Mouse (Mus musculus) CH12.LX (cell line): ENCODE results near the gene Mettl23. TPM values are rescaled to one million over a fixed set of nuclear protein-coding genes. Genes with fewer than 3 reads are reported as not detected.
"Not testable (repeated sequence)": the region's sequence is repeated elsewhere in the genome, so short reads cannot be mapped to it uniquely, and the experiment has no call there.

ENCODE experiments used
- DNase-seq: peaks from one replicate; pipeline ENCODE4 v3.0.0-alpha.2; 2013; ENCODE audit errors: extremely low read depth
- H3K27ac ChIP-seq: 2 replicates; pipeline ENCODE4 v1.5.1; 2012; ENCODE audit warnings: low read depth, mild to moderate bottlenecking, control low read depth, moderate library complexity; ENCODE audit not compliant: insufficient read depth
- H3K27me3 ChIP-seq: replicated peaks from 2 replicates; pipeline ENCODE3; 2012; ENCODE audit warnings: inconsistent platforms
- H3K36me3 ChIP-seq, 2 experiments: replicated peaks in 1 of 2; 2 replicates each; pipeline versions ENCODE3 to v1.6.1; 2012; ENCODE audit warnings: inconsistent platforms in 1 of 2, low read length in 1 of 2, mild to moderate bottlenecking in 1 of 2, mixed read lengths in 1 of 2, moderate library complexity in 1 of 2; ENCODE audit not compliant: control insufficient read depth in 1 of 2, insufficient read depth in 1 of 2
- H3K4me1 ChIP-seq, 2 experiments: 2 replicates each; pipeline ENCODE4 v1.6.1; 2012; ENCODE audit warnings: inconsistent platforms in 1 of 2, moderate library complexity in 1 of 2; ENCODE audit not compliant: insufficient read depth in 2 of 2, control insufficient read depth in 1 of 2
- H3K4me2 ChIP-seq: 2 replicates; pipeline ENCODE4 v1.6.1; 2012; ENCODE audit warnings: low read depth, mild to moderate bottlenecking, control low read depth; ENCODE audit not compliant: poor library complexity, insufficient read depth, severe bottlenecking
- H3K4me3 ChIP-seq, 3 experiments: fragments of 150-350 bp in 1 of 3; sonication (generic) in 1 of 3; replicated peaks in 1 of 3; 2 replicates each; pipeline versions ENCODE3 to v1.5.1; 2011 to 2012; ENCODE audit warnings: low read depth in 2 of 3, low read length in 2 of 3, mild to moderate bottlenecking in 2 of 3, moderate library complexity in 2 of 3, control low read depth in 1 of 3, improper control_type of control experiment in 1 of 3, inconsistent platforms in 1 of 3, mixed read lengths in 1 of 3; ENCODE audit not compliant: poor library complexity in 1 of 3
- H3K79me2 ChIP-seq: replicated peaks from 2 replicates; pipeline ENCODE4 v1.6.1; 2012; ENCODE audit warnings: mild to moderate bottlenecking, moderate library complexity; ENCODE audit not compliant: control insufficient read depth, poor library complexity, insufficient read depth, severe bottlenecking; ENCODE audit errors: extremely low read depth
- H3K9ac ChIP-seq: 2 replicates; pipeline ENCODE4 v1.6.1; 2012; ENCODE audit warnings: low read depth, mild to moderate bottlenecking, control low read depth, moderate library complexity; ENCODE audit not compliant: insufficient read depth
- H3K9me3 ChIP-seq: replicated peaks from 2 replicates; pipeline ENCODE3; 2012; ENCODE audit warnings: low read length, inconsistent platforms, mixed read lengths
- CHD1 ChIP-seq: IDR thresholded peaks from 2 replicates; pipeline ENCODE4 v1.6.1; 2012; ENCODE audit warnings: low read depth, low read length, improper control_type of control experiment, inconsistent platforms
- CHD2 ChIP-seq: IDR thresholded peaks from 2 replicates; pipeline ENCODE4 v1.6.1; 2011; ENCODE audit warnings: low read length, improper control_type of control experiment
- CTCF ChIP-seq, 2 experiments: IDR thresholded peaks in 1 of 2; conservative IDR thresholded peaks in 1 of 2; 2 replicates each; pipeline ENCODE4 v1.5.1; 2011 to 2012; ENCODE audit warnings: low read depth in 2 of 2, low read length in 2 of 2, improper control_type of control experiment in 1 of 2, inconsistent platforms in 1 of 2, mild to moderate bottlenecking in 1 of 2, moderate library complexity in 1 of 2
- EP300 ChIP-seq: IDR thresholded peaks from 2 replicates; pipeline ENCODE4 v1.6.1; 2011; ENCODE audit warnings: low read length, improper control_type of control experiment
- ETS1 ChIP-seq: conservative IDR thresholded peaks from 2 replicates; pipeline ENCODE4 v1.6.1; 2012; ENCODE audit warnings: low read depth, mild to moderate bottlenecking, inconsistent platforms, low read length, improper control_type of control experiment, moderate library complexity
- GABPA ChIP-seq: IDR thresholded peaks from 2 replicates; pipeline ENCODE4 v1.6.1; 2012; ENCODE audit warnings: low read depth, low read length, improper control_type of control experiment, inconsistent platforms; ENCODE audit not compliant: insufficient replicate concordance
- HCFC1 ChIP-seq: IDR thresholded peaks from 2 replicates; pipeline ENCODE4 v1.6.1; 2012; ENCODE audit warnings: low read depth, mild to moderate bottlenecking, inconsistent platforms, low read length, improper control_type of control experiment
- JUN ChIP-seq: IDR thresholded peaks from 2 replicates; pipeline ENCODE4 v1.6.1; 2011; ENCODE audit warnings: low read depth, mild to moderate bottlenecking, low read length, improper control_type of control experiment, moderate library complexity; ENCODE audit not compliant: insufficient read depth
- JUND ChIP-seq: conservative IDR thresholded peaks from 2 replicates; pipeline ENCODE4 v1.6.1; 2011; ENCODE audit warnings: low read depth, low read length, improper control_type of control experiment
- MAZ ChIP-seq: IDR thresholded peaks from 2 replicates; pipeline ENCODE4 v1.6.1; 2012; ENCODE audit warnings: low read depth, mild to moderate bottlenecking, inconsistent platforms, low read length, improper control_type of control experiment, moderate library complexity
- NELFE ChIP-seq: IDR thresholded peaks from 2 replicates; pipeline ENCODE4 v1.6.1; 2011; ENCODE audit warnings: low read depth, low read length, improper control_type of control experiment
- POLR2A ChIP-seq: IDR thresholded peaks from 2 replicates; pipeline ENCODE4 v1.6.1; 2011; ENCODE audit warnings: low read depth, mild to moderate bottlenecking, improper control_type of control experiment, low read length
- RAD21 ChIP-seq: IDR thresholded peaks from 2 replicates; pipeline ENCODE4 v1.6.1; 2011; ENCODE audit warnings: low read depth, mild to moderate bottlenecking, low read length, improper control_type of control experiment, moderate library complexity
- RCOR1 ChIP-seq: conservative IDR thresholded peaks from 2 replicates; pipeline ENCODE4 v1.6.1; 2012; ENCODE audit warnings: low read depth, mild to moderate bottlenecking, inconsistent platforms, low read length, improper control_type of control experiment
- SIN3A ChIP-seq: IDR thresholded peaks from 2 replicates; pipeline ENCODE4 v1.6.1; 2012; ENCODE audit warnings: low read length, improper control_type of control experiment, inconsistent platforms
- SMC3 ChIP-seq: IDR thresholded peaks from 2 replicates; pipeline ENCODE4 v1.6.1; 2011; ENCODE audit warnings: low read depth, low read length, improper control_type of control experiment
- TCF12 ChIP-seq: IDR thresholded peaks from 2 replicates; pipeline ENCODE4 v1.6.1; 2014; ENCODE audit warnings: low read depth, mild to moderate bottlenecking, inconsistent platforms, low read length, improper control_type of control experiment
- UBTF ChIP-seq: IDR thresholded peaks from 2 replicates; pipeline ENCODE4 v1.6.1; 2012; ENCODE audit warnings: low read depth, mild to moderate bottlenecking, inconsistent platforms, low read length, improper control_type of control experiment, moderate library complexity
- USF1 ChIP-seq: IDR thresholded peaks from 2 replicates; pipeline ENCODE4 v1.6.1; 2014; ENCODE audit warnings: low read depth, mild to moderate bottlenecking, inconsistent platforms, low read length, improper control_type of control experiment
- USF2 ChIP-seq: conservative IDR thresholded peaks from 2 replicates; pipeline ENCODE4 v1.6.1; 2011; ENCODE audit warnings: low read depth, low read length, improper control_type of control experiment
- ZNF384 ChIP-seq: IDR thresholded peaks from 2 replicates; pipeline ENCODE4 v1.6.1; 2012; ENCODE audit warnings: low read depth, low read length, improper control_type of control experiment, inconsistent platforms
- dilution Hi-C: fragments of 300-500 bp; cut with MboI; formaldehyde crosslinking; loops from 2 replicates; pipeline ENCODE4 v1.14.3; 2020; ENCODE audit warnings: low sequenced_read_pairs; ENCODE audit not compliant: extremely low pct_unique_long_range_greater_than_20kb, extremely low pct_ligation_motif_present
- in situ Hi-C: fragments of 300-500 bp; cut with MboI; formaldehyde crosslinking; loops from 3 replicates; pipeline ENCODE4 v1.14.3; 2019; ENCODE audit warnings: low sequenced_read_pairs, low pct_ligation_motif_present, low pct_unique_long_range_greater_than_20kb, mixed read lengths
- polyA plus RNA-seq: library from polyadenylated mRNA; unstranded; fragments of >175 nt; gene quantifications from 2 replicates; pipeline ENCODE4 v1.2.1, GENCODE M21; 2012; ENCODE audit warnings: low read depth; ENCODE audit not compliant: insufficient read length
- total RNA-seq, 2 experiments: library from RNA; depleted of rRNA; stranded (reverse); fragments of 300-350 nt in 1 of 2; fragments of >200 nt in 1 of 2; gene quantifications; 2 replicates each; pipeline ENCODE4 v1.2.3; 2012 to 2014

Gene Mettl23
- total and polyA plus RNA-seq, 3 experiments = 44.5 to 64.9 (median 63.7) TPM

- Histone ChIP-seq H3K4me3 (no peak overlapping the region), H3K4me1 (0 out of 4 replicates have a peak, but pooled peaks cover 0 to 2% of the 10 kb centered on the region in 2 experiments), H3K36me3 (no peaks in the 10 kb centered on the region), H3K27me3 (no peaks in the 10 kb centered on the region), H3K9me3 (no peaks in the 10 kb centered on the region), H3K79me2 (no peaks in the 10 kb centered on the region), H3K27ac (no peak overlapping the region), H3K4me2 (no peak overlapping the region), H3K9ac (no peak overlapping the region)
- in situ Hi-C loops (no loop called here), dilution Hi-C loops (no loop called here)
- no peak for DNase-seq
- TF ChIP-seq SMC3 (no peak), ZNF384 (no peak), USF2 (no peak)
Observed at GRCm38 (mm10) chr11:116822215-116822614, 20.9 kb upstream of the Mettl23 start.

GRCm38 (mm10) chr11:116822626-116823025 lies 20.5 kb upstream of the Mettl23 start:
- Histone ChIP-seq H3K9me3 (no peaks in the 10 kb centered on the region), H3K9ac (no peak overlapping the region), H3K36me3 (no peaks in the 10 kb centered on the region), H3K27ac (no peak overlapping the region), H3K79me2 (no peaks in the 10 kb centered on the region), H3K4me1 (0 out of 4 replicates have a peak, but pooled peaks cover 0 to 2% of the 10 kb centered on the region in 2 experiments), H3K4me2 (no peak overlapping the region), H3K27me3 (no peaks in the 10 kb centered on the region), H3K4me3 (no peak overlapping the region)
- in situ Hi-C loops = no loop called here
- dilution Hi-C loops = no loop called here
- TF ChIP-seq TCF12 (no peak), SIN3A (no peak), CHD1 (no peak), POLR2A (no peak), CTCF (conservative IDR thresholded peaks at IDR 0.05 in 1 of 2, IDR thresholded peaks at IDR 0.05 in 1 of 2; ENCODE audit: low read depth in 2 of 2, low read length in 2 of 2) (no peak), USF1 (no peak), ZNF384 (no peak), GABPA (no peak), UBTF (no peak), CHD2 (no peak), ETS1 (no peak), RCOR1 (no peak), NELFE (no peak), RAD21 (no peak)
- DNase-seq = no peak

- Histone ChIP-seq H3K27me3 (no peaks in the 10 kb centered on the region), H3K4me1 (no peaks in the 10 kb centered on the region), H3K4me3 (no peak overlapping the region), H3K4me2 (no peak overlapping the region), H3K9ac (no peak overlapping the region), H3K27ac (no peak overlapping the region), H3K79me2 (no peaks in the 10 kb centered on the region), H3K9me3 (no peaks in the 10 kb centered on the region), H3K36me3 (no peaks in the 10 kb centered on the region)
- TF ChIP-seq SMC3 (no peak), MAZ (no peak), JUN (no peak), RAD21 (no peak), HCFC1 (no peak), TCF12 (no peak), JUND (no peak), EP300 (no peak), USF2 (no peak), USF1 (no peak), NELFE (no peak), CHD2 (no peak)
- DNase-seq = no peak
- dilution Hi-C loops (no loop called here), in situ Hi-C loops (no loop called here)
Observed at GRCm38 (mm10) chr11:116823255-116823654, 19.8 kb upstream of the Mettl23 start.

GRCm38 (mm10) chr11:116823885-116824284 lies 19.2 kb upstream of the Mettl23 start:
- H3K79me2 ChIP-seq, H3K36me3 ChIP-seq, H3K4me3 ChIP-seq, H3K27ac ChIP-seq, dilution Hi-C loops, in situ Hi-C loops, H3K27me3 ChIP-seq, H3K4me2 ChIP-seq, H3K9me3 ChIP-seq, H3K4me1 ChIP-seq, DNase-seq, H3K9ac ChIP-seq: not testable (repeated sequence)
